Mouse (Mus musculus): ENCODE data around the gene Egfl6.

DNA sequence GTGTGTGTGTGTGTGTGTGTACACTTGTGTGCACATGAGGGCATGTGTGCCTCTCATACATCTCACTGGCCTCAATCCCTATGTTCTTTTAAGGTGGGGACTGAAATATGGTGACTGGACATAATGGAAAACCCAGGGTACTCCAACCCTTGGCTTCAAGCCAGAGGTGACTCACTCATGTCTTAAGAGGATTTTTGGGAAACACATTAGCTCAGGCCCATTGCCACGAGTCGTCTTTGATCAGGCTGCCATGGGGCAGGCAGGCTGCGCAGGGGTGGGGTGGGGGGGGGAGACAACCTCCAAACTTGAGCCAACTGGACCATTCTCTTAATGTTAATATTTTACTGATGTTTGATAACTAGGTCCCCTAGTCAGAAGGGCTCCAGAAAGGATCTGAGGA lies 26.2 kb downstream of the Egfl6 start:
- TF ChIP-seq POLR2A (IDR thresholded peaks at IDR 0.05; ENCODE audit: insufficient read depth, low read depth, low read length) (no peak), CTCF (IDR thresholded peaks at IDR 0.05; ENCODE audit: insufficient read depth, low read depth, low read length) (no peak)
